Mouse (Mus musculus): Measurements from ENCODE around the gene Tmed2. TPM values are rescaled to one million over a fixed set of nuclear protein-coding genes. Genes with fewer than 3 reads are reported as not detected.
"Not testable (repeated sequence)": the region's sequence is repeated elsewhere in the genome, so short reads cannot be mapped to it uniquely, and the experiment has no call there.

The Tmed2 gene
- total RNA-seq, 2 experiments from 2014 or later, result 201 to 206 TPM

GRCm38 (mm10) chr5:124524943-124525342, 15.6 kb upstream of the Tmed2 start:
- intact Hi-C loops (cut with DNase I), result no loop called here

GRCm38 (mm10) chr5:124528351-124528750, 12.1 kb upstream of the Tmed2 start:
- intact Hi-C loops (cut with DNase I), result loop anchor here (2.0 kb wide), 1 partner anchor 18 kb away; no protein-coding TSS in a partner anchor
- no peak for DNase-seq

More at GRCm38 (mm10) chr5:124524943-124525342, 15.6 kb upstream of the Tmed2 start:
- DNase-seq, result no peak

- DNase-seq, result peak; percentile 74 to 76
- intact Hi-C loops (cut with DNase I), result loop anchor here (2.0 kb wide), 1 partner anchor 18 kb away; no protein-coding TSS in a partner anchor
Observed at GRCm38 (mm10) chr5:124528791-124529190, 11.7 kb upstream of the Tmed2 start.

- intact Hi-C loops (cut with DNase I), result loop anchor here (2.0 kb wide), 1 partner anchor 18 kb away; no protein-coding TSS in a partner anchor
- DNase-seq, result peak; percentile 36 to 62
Observed at GRCm38 (mm10) chr5:124529191-124529651, 11.3 kb upstream of the Tmed2 start.

GRCm38 (mm10) chr5:124529697-124530096, 10.8 kb upstream of the Tmed2 start:
- intact Hi-C loops (cut with DNase I), result loop anchor here (2.0 kb wide), 2 partner anchors 19 to 47 kb away; partner anchors contain the start of gene Snrnp35
- DNase-seq, result peak; percentile 41 to 53

DNA sequence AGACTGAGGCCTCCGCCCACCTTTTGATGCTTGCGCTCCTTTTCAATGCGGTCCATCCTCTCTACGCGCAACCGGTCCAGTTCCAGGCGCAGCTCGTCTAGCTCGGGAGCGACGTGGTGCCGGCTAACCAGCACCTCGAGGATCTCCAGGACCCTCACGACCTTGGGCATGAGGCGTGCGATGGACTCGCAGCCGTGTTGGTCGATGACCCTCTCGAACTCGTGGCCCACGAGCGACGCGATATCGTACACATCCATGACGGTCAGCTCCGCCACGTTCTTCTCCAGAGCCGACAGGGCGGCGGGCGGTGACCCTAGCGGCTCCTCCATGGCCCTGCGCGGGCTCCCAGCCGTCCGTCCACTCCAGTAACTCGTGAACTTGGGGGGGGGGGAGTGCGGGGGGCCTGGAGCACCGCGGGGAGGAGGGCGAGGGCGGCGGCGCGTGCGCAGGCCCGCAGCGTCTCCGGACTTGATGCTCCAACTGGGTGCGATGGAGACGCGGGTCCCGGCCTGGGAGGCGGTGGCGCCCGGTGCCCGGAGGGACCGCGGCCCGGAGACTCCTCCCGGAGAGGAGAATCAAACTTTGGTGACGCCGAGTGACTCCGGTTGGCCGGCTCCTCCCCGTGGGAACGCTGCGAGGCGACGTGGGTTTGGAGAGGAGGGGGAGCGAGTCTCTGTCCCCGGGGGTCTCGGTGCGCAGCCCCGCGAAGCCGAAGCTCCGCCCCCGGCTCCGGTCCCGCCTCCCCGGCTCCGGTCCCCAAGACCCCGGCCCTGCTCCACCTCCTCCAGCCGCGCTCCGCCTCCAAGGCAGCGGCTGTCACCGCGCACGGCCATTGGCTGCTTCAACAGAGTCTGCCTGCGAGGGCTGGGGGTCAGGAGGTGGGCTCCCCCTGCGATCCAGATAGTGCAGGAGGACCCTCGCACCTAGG, 9.6 kb upstream of the Tmed2 start, which contains the start of gene Rilpl1:
Gene Rilpl1, minus strand, starts transcription at position 737 of the 928 bp plus-strand sequence.
- intact Hi-C loops (cut with DNase I), result loop anchor here (2.0 kb wide), 1 partner anchor 48 kb away; the partner anchor contains the start of gene Snrnp35
- DNase-seq, result peak; percentile 89 to 92

DNA sequence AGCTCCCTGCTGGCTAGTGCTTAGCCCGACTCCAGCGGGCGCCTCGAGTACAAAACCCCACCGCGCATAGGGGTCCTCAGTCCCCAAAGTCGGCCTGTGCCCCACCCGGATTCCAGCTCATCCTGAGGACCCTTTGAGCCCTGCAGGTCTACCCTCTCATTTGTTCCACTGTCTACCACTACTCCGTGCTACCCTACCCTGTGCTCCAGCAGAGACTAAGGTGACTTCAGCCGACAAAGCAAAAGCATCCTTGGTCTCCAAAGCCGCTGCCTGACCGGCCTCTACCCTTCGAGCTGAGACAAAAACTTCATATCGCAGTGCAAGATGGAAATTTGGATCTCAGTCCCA, 8.9 kb upstream of the Tmed2 start:
- intact Hi-C loops (cut with DNase I), result loop anchor here (2.0 kb wide), 1 partner anchor 49 kb away; the partner anchor contains the start of gene Snrnp35
- no peak for DNase-seq

DNA sequence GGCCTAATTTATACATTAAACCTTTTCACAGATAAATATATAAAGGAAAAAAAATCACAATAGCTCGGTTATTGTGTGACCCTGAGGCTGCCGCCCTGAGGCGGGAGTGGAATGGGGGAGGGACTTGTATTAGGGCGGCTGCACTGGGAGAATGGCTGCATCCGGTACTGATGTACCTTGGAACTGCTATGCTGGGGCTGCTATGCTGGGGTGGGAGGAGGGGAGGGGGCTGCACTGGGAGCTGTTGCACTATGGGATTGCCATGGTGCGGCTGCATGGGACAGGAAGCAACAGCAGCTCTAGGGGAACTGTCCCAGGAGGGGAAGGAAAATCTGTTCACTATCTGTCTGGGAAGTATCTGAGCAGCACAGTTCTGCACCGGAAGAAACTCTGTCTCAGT, 8.0 kb upstream of the Tmed2 start:
- intact Hi-C loops (cut with DNase I), result no loop called here
- DNase-seq, result no peak

- DNase-seq, result no peak
- intact Hi-C loops (cut with DNase I), result no loop called here
Observed at GRCm38 (mm10) chr5:124535016-124535415, 5.5 kb upstream of the Tmed2 start.

- peak; percentile 74 to 78 for DNase-seq
- intact Hi-C loops (cut with DNase I), result no loop called here
Observed at GRCm38 (mm10) chr5:124536776-124537175, 3.7 kb upstream of the Tmed2 start.

GRCm38 (mm10) chr5:124538813-124539792, 1.4 kb upstream of the Tmed2 start:
- intact Hi-C loops (cut with DNase I), result loop anchor here (1.0 to 2.0 kb wide), 2 partner anchors 100 to 107 kb away; partner anchors contain the start of gene Kmt5a
- DNase-seq, result peak; percentile 81

GRCm38 (mm10) chr5:124539905-124540304, 590 bp upstream of the Tmed2 start:
- intact Hi-C loops (cut with DNase I), result loop anchor here (2.0 to 5.0 kb wide), 2 partner anchors 101 to 183 kb away; partner anchors contain the start of gene Kmt5a
- no peak for DNase-seq

GRCm38 (mm10) chr5:124540905-124541601, 558 bp downstream of the Tmed2 start:
- intact Hi-C loops (cut with DNase I), result loop anchor here (5.0 kb wide), 1 partner anchor 184 kb away; no protein-coding TSS in a partner anchor
- peak; percentile 82 to 85 for DNase-seq

- intact Hi-C loops (cut with DNase I), result loop anchor here (5.0 kb wide), 1 partner anchor 184 kb away; no protein-coding TSS in a partner anchor
- DNase-seq, result no peak
Observed at GRCm38 (mm10) chr5:124541602-124541973, 1.1 kb downstream of the Tmed2 start.

GRCm38 (mm10) chr5:124550737-124551136, 10.2 kb downstream of the Tmed2 start:
- intact Hi-C loops (cut with DNase I); DNase-seq: not testable (repeated sequence)

DNA sequence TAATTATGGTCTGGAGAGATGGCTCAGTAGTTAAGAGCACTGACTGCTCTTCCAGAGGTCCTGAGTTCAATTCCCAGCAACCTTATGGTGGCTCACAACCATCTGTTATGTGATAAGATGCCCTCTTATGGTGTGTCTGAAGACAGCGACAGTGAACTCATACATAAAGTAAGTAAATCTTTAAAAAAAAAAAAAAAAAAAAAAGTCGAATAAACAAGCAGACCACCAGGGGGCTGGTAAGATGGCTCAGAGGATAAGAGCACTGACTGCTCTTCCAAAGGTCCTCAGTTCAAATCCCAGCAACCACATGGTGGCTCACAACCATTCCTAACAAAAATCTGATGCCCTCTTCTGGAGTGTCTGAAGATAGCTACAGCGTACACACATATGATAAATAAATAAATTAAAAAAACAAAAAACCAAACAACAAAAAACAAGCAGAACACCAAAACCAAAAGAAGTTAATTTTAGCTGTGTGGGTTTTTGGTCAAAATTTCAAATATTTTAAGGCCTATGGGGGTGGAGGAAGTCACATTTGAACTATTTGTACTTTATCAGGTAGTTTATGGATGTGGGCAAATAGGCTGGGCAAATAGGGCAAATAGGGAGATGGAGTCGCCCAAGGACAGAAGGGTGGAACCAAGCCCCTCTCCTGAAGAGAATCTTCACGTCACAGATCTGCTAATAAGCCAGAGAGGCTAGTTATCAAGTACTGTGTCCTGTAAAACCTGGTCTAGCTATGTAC, 11.0 kb downstream of the Tmed2 start:
- intact Hi-C loops (cut with DNase I), result loop anchor here (2.0 kb wide), 1 partner anchor 27 kb away; the partner anchor contains the start of genes Eif2b1 and Gtf2h3
- not testable (repeated sequence) for DNase-seq

- intact Hi-C loops (cut with DNase I), result loop anchor here (2.0 kb wide), 1 partner anchor 27 kb away; the partner anchor contains the start of genes Eif2b1 and Gtf2h3
- DNase-seq, result peak in 1 of 2 experiments; percentile 34
Observed at GRCm38 (mm10) chr5:124552094-124552472, 11.6 kb downstream of the Tmed2 start.

DNA sequence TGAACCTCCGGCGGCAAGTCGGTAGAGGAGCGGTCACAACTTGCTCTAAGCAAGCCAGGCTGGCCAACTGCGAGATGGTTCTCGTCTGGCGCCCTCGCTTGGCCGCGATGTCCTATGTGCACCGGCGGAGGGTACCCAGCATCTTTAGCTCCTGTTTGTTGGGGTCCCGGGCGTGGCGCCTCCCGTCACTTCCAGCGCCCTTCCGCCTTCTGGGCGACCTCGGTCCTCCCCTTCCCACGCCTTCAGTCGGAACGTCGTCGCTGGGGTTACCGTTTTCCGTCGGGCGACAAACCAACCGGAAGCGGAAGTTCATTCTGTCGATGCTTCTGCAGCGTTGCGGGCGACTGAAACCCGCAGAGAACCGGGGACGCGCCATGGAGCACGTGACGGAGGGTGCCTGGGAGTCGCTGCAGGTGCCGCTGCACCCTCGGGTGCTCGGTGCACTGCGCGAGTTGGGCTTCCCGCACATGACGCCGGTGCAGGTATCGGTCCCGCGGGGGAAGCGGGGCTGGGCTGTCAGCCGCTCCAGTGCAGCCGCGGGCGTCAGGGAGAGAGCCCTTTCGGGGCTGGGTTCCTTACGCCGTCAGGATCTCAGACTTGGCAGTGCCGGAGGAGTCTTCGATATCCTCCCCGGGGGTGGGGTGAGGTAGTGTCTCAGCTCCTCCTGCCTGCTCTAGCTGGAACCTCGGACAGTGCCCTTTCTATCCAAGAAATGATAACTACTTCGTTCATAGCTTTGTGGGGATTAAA, 12.2 kb downstream of the Tmed2 start, which contains the start of gene Ddx55:
Gene Ddx55, plus strand, starts transcription at position 307 of the 750 bp plus-strand sequence.
- DNase-seq, result peak; percentile 94 to 97
- intact Hi-C loops (cut with DNase I), result loop anchor here (2.0 kb wide), 1 partner anchor 26 kb away; the partner anchor contains the start of genes Eif2b1 and Gtf2h3

Data from heart, postnatal 10 days (tissue).